Mouse (Mus musculus) embryonic fibroblast, embryonic 13.5 days (primary cell): ENCODE data around the gene Vac14.

Experiments
- CTCF ChIP-seq: IDR thresholded peaks from 2 replicates; pipeline ENCODE4 v1.5.1; 2011; ENCODE audit warnings: mild to moderate bottlenecking, control low read depth, low read length, moderate library complexity, borderline replicate concordance; ENCODE audit not compliant: insufficient read depth
- POLR2A ChIP-seq: IDR thresholded peaks from 2 replicates; pipeline ENCODE4 v1.6.1; 2011; ENCODE audit warnings: low read depth, mild to moderate bottlenecking, control low read depth, low read length, moderate library complexity

DNA sequence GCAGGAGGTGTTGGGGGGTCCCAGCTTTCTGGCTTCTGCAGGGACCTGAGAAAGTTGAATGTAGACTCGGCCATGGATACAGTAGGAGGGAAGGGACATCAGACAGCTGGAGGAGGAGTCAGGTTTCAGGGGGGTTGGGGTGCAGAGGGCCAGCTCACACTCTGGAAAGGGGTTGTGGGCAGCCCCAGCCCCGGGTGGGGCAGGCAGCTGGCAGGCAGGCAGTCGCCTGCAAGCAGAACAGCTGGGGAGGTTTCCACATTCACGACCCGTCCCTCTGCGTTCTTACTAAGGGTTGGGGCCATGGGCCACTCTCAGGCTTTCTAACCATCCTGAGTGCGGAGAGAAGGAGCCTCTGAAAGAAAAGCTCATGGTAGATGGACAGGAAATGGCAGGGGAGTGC is 98.7 kb downstream of the Vac14 start:
- TF ChIP-seq CTCF (no peak), POLR2A (no peak)
